Mouse (Mus musculus) lung, adult 2 months (tissue): ENCODE results near the gene Tomm22.

ENCODE experiments used
- CTCF ChIP-seq: fragments of 200-500 bp; IDR thresholded peaks from 2 replicates; pipeline ENCODE4 v1.5.1; 2011; ENCODE audit warnings: mild to moderate bottlenecking, low read length, control low read depth; ENCODE audit not compliant: insufficient read depth
- POLR2A ChIP-seq: fragments of 200-500 bp; IDR thresholded peaks from 2 replicates; pipeline ENCODE4 v1.6.1; 2011; ENCODE audit warnings: low read depth, mild to moderate bottlenecking, control low read depth, low read length, borderline replicate concordance; ENCODE audit errors: extremely low read depth

GRCm38 (mm10) chr15:79690426-79691022 is 19.9 kb downstream of the Tomm22 start, which contains the start of gene Gtpbp1:
- TF ChIP-seq CTCF (no peak), POLR2A (peak; percentile 53; the same call in 1 of the 2 replicates)
